Mouse (Mus musculus): ENCODE results near the gene Far1.

DNA sequence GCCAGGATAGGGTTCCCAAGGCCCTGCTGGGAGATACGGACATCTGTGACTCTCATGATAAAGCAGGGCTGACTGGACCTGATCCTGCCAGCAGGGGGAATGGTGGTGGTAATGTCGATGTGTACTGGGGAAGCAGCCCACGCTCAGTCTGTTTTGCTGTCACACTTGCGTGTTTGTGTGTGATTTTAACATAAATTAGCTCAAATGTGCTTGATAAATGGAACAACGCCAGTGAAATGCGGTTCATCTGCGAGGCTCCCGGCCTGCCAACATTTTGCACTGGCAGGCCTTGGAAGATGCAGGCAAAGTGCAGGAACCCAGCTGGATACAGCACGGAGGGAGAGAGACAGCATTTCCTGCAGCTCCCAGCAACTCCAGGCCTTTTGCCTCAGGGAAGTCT, 94.3 kb downstream of the Far1 start:
- no peak for TF ChIP-seq TCF12 (IDR thresholded peaks at IDR 0.05; ENCODE audit: insufficient read depth, poor library complexity, severe bottlenecking)
- no peak for TF ChIP-seq MAX (IDR thresholded peaks at IDR 0.05; ENCODE audit: low read depth)
- no peak for TF ChIP-seq POLR2A (IDR thresholded peaks at IDR 0.05; ENCODE audit: insufficient read length, low read depth)
- no peak for TF ChIP-seq POLR2AphosphoS2 (IDR thresholded peaks at IDR 0.05; ENCODE audit: insufficient read length, low read depth)
- TF ChIP-seq CEBPB (IDR thresholded peaks at IDR 0.05; ENCODE audit: insufficient read depth, poor library complexity, severe bottlenecking), result no peak
- no peak for TF ChIP-seq USF1 (IDR thresholded peaks at IDR 0.05; ENCODE audit: low read depth)
